Mouse (Mus musculus): ENCODE measurements at regions not wholly inside any gene's neighbourhood (a gene's known extent, or its start where the extent isn't known, plus 50 kb on each side); places are given as distances from the start of the nearest gene placed in this dataset.

GRCm38 (mm10) chr15:13854095-13854836, 680.8 kb upstream of the Cdh6 start:
- TF ChIP-seq POLR2A (IDR thresholded peaks at IDR 0.05; ENCODE audit: control insufficient read depth in 1 of 2, insufficient read depth in 1 of 2, low read depth in 1 of 2, low read length in 2 of 2, poor library complexity in 1 of 2) (no peak), HCFC1 (IDR thresholded peaks at IDR 0.05; ENCODE audit: low read depth, low read length) (no peak), POLR2AphosphoS5 (IDR thresholded peaks at IDR 0.05; ENCODE audit: borderline replicate concordance, low read depth, low read length) (no peak), CTCF (IDR thresholded peaks at IDR 0.05 in 2 of 3, conservative IDR thresholded peaks at IDR 0.05 in 1 of 3; ENCODE audit: control insufficient read depth in 1 of 3, insufficient read depth in 1 of 3, low read depth in 2 of 3, low read length in 3 of 3, poor library complexity in 1 of 3, severe bottlenecking in 1 of 3) (no peak), RCOR1 (IDR thresholded peaks at IDR 0.05; ENCODE audit: low read depth, low read length) (no peak)

Data from MEL (cell line).